ENCODE assay signal across 20 mouse cellular contexts in the genomic region with DNA sequence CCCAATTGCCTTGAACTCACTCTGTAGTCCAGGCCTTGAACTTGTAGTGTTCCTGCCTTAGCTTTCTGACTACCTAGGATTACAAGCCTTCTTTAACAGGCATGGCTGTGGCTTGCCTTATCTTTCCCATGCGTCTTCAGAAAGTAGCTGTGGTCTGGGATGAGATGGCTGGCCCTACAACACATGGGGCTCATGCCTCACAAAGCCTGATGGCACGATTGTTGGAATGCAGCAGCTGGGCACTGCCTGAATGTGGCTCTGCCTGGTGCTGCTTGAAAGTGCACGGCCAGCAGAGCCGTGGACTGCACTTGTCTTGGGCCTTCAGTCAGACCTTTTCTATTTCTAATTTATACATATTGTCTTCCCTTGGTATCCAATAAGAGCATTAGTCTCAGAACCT. TPM values are rescaled to one million over a fixed set of nuclear protein-coding genes. Genes with fewer than 3 reads are reported as not detected.
"Had no signal": no experiment of that assay in that cellular context is flagged by ENCODE, and none has a peak within 500 bp of the region (broad histone marks: within the 10 kb centered on the region; RNA-seq: fewer than 3 reads in every experiment).

No protein-coding gene starts in this region.

- H3K9me3 ChIP-seq: liver, embryonic 15.5 days; megakaryocyte, embryonic 14.5 days; midbrain, embryonic 10.5 days; midbrain, embryonic 12.5 days; neural tube, embryonic 13.5 days; neural tube, embryonic 15.5 days; stomach, embryonic 15.5 days had no signal

- H3K9ac ChIP-seq: liver, embryonic 15.5 days; lung, embryonic 14.5 days; midbrain, embryonic 12.5 days; neural tube, embryonic 13.5 days; neural tube, embryonic 15.5 days; stomach, embryonic 15.5 days had no signal

- H3K4me1 ChIP-seq: midbrain, embryonic 10.5 days; midbrain, embryonic 12.5 days; neural tube, embryonic 13.5 days; neural tube, embryonic 15.5 days; stomach, embryonic 15.5 days had no signal

- H3K4me3 ChIP-seq: liver, embryonic 15.5 days; megakaryocyte, embryonic 14.5 days; midbrain, embryonic 10.5 days; midbrain, embryonic 12.5 days; neural tube, embryonic 13.5 days; neural tube, embryonic 15.5 days; stomach, embryonic 15.5 days had no signal

- H3K4me2 ChIP-seq: liver, embryonic 15.5 days; lung, embryonic 14.5 days; midbrain, embryonic 12.5 days; neural tube, embryonic 13.5 days; neural tube, embryonic 15.5 days; stomach, embryonic 15.5 days had no signal

- H3K27ac ChIP-seq: liver, embryonic 15.5 days; midbrain, embryonic 10.5 days; midbrain, embryonic 12.5 days; neural tube, embryonic 13.5 days; neural tube, embryonic 15.5 days; stomach, embryonic 15.5 days; stomach, postnatal 0 days had no signal

- ATAC-seq: midbrain, embryonic 16.5 days had no signal

- DNase-seq: lung, adult 18-20 months; lung, embryonic 14.5 days; lung, postnatal 10 days; lung, postnatal 4 days; midbrain, embryonic 14.5 days; retina, postnatal 1 day; right cerebral cortex, adult 18-20 months; thymus, adult 2 months; thymus, postnatal 25 days; thymus, postnatal 4 days had no signal

- H3K27me3 ChIP-seq: liver, embryonic 15.5 days; megakaryocyte, embryonic 14.5 days; midbrain, embryonic 12.5 days; neural tube, embryonic 13.5 days; neural tube, embryonic 15.5 days; stomach, embryonic 15.5 days had no signal

RNA-seq across cellular contexts. Expression of a gene that starts 17.0 kb away (rescaled TPM):
- total RNA-seq: monocyte, adult 5-6 weeks had no signal
